Mouse (Mus musculus): ENCODE results near the gene Zbed5. TPM values are rescaled to one million over a fixed set of nuclear protein-coding genes. Genes with fewer than 3 reads are reported as not detected.
"Not testable (repeated sequence)": the region's sequence is repeated elsewhere in the genome, so short reads cannot be mapped to it uniquely, and the experiment has no call there.

Zbed5 gene
- polyA plus RNA-seq, 1 experiment from 2014 or later = 5.6 TPM

- H3K4me1 ChIP-seq = peaks cover 21% of the 10 kb centered on the region
- under 1% methylated on average over 51 of the region's 82 CpGs for WGBS
- peak; percentile 50 for DNase-seq (ENCODE audit: extremely low spot score, low spot score)
- peak overlapping the region; percentile 94 for H3K4me3 ChIP-seq
- peaks cover 21% of the 10 kb centered on the region for H3K36me3 ChIP-seq (replicated peaks)
- H3K27me3 ChIP-seq (ENCODE audit: poor library complexity, severe bottlenecking); H3K9me3 ChIP-seq: not testable (repeated sequence)
- H3K27ac ChIP-seq = peak overlapping the region; percentile 92
Measured at GRCm38 (mm10) chr5:129942073-129942939, 46.8 kb downstream of the Zbed5 start.

- H3K27me3 ChIP-seq (ENCODE audit: poor library complexity, severe bottlenecking) = no peaks in the 10 kb centered on the region
- H3K4me1 ChIP-seq = peaks cover 19% of the 10 kb centered on the region
- peaks cover 31% of the 10 kb centered on the region for H3K36me3 ChIP-seq (replicated peaks)
- WGBS = 88% methylated on average over 1 of the region's 1 CpGs
- no peaks in the 10 kb centered on the region for H3K9me3 ChIP-seq
- H3K4me3 ChIP-seq = peak overlapping the region; percentile 94
- H3K27ac ChIP-seq = no peak overlapping the region
- DNase-seq (ENCODE audit: extremely low spot score, low spot score) = no peak
Measured at GRCm38 (mm10) chr5:129943402-129943801, 47.9 kb downstream of the Zbed5 start.

GRCm38 (mm10) chr5:129947528-129948033 lies 52.1 kb downstream of the Zbed5 start:
- WGBS = 94% methylated on average over 2 of the region's 2 CpGs
- DNase-seq (ENCODE audit: extremely low spot score, low spot score) = no peak
- no peak overlapping the region for H3K4me3 ChIP-seq
- no peaks in the 10 kb centered on the region for H3K27me3 ChIP-seq (ENCODE audit: poor library complexity, severe bottlenecking)
- no peaks in the 10 kb centered on the region for H3K9me3 ChIP-seq
- H3K4me1 ChIP-seq = peaks cover 12% of the 10 kb centered on the region
- peaks cover 45% of the 10 kb centered on the region for H3K36me3 ChIP-seq (replicated peaks)
- no peak overlapping the region for H3K27ac ChIP-seq

- no peak overlapping the region for H3K27ac ChIP-seq
- no peaks in the 10 kb centered on the region for H3K9me3 ChIP-seq
- H3K36me3 ChIP-seq (replicated peaks) = peaks cover 31% of the 10 kb centered on the region
- no peak overlapping the region for H3K4me3 ChIP-seq
- no peaks in the 10 kb centered on the region for H3K4me1 ChIP-seq
- no peaks in the 10 kb centered on the region for H3K27me3 ChIP-seq (ENCODE audit: poor library complexity, severe bottlenecking)
- no peak for DNase-seq (ENCODE audit: extremely low spot score, low spot score)
- 93% methylated on average over 4 of the region's 4 CpGs for WGBS
Measured at GRCm38 (mm10) chr5:129952143-129952542, 56.6 kb downstream of the Zbed5 start.

Other genes starting within 250 kb of the Zbed5 start
- 5.9 and 6.6 TPM in 2 replicates for gene Zfp11, start 225.6 kb upstream of the Zbed5 start, polyA plus RNA-seq (2016; fragmentation: Nextera tagmentation; extraction: Ambion mirVana)
- gene Sept14, start 187.2 kb upstream of the Zbed5 start, polyA plus RNA-seq (2016; fragmentation: Nextera tagmentation; extraction: Ambion mirVana) = not detected in 2 replicates
- 173 and 181 TPM in 2 replicates for gene Mrps17, start 180.2 kb upstream of the Zbed5 start, polyA plus RNA-seq (2016; fragmentation: Nextera tagmentation; extraction: Ambion mirVana)
- 75.9 and 79.4 TPM in 2 replicates for gene Nipsnap2, start 170.7 kb upstream of the Zbed5 start, polyA plus RNA-seq (2016; fragmentation: Nextera tagmentation; extraction: Ambion mirVana)
- gene Psph, start 108.3 kb upstream of the Zbed5 start, polyA plus RNA-seq (2016; fragmentation: Nextera tagmentation; extraction: Ambion mirVana) = 42.1 and 44.9 TPM in 2 replicates
- 42.2 and 46.3 TPM in 2 replicates for gene Sumf2, start 48.7 kb upstream of the Zbed5 start, polyA plus RNA-seq (2016; fragmentation: Nextera tagmentation; extraction: Ambion mirVana)
- 1,073 and 1,078 TPM in 2 replicates for gene Chchd2, start 8.3 kb upstream of the Zbed5 start, polyA plus RNA-seq (2016; fragmentation: Nextera tagmentation; extraction: Ambion mirVana)
- gene Phkg1, start 2.8 kb downstream of the Zbed5 start, polyA plus RNA-seq (2016; fragmentation: Nextera tagmentation; extraction: Ambion mirVana) = 0.15 and 0.26 TPM in 2 replicates
- 3.3 and 4.9 TPM in 2 replicates for gene Nupr1l, start 12.8 kb downstream of the Zbed5 start, polyA plus RNA-seq (2016; fragmentation: Nextera tagmentation; extraction: Ambion mirVana)
- gene Vkorc1l1, start 46.2 kb downstream of the Zbed5 start, polyA plus RNA-seq (2016; fragmentation: Nextera tagmentation; extraction: Ambion mirVana) = 33.0 and 33.4 TPM in 2 replicates
- gene Gusb, start 107.3 kb downstream of the Zbed5 start, polyA plus RNA-seq (2016; fragmentation: Nextera tagmentation; extraction: Ambion mirVana) = 32.2 and 35.6 TPM in 2 replicates
- gene Asl, start 133.5 kb downstream of the Zbed5 start, polyA plus RNA-seq (2016; fragmentation: Nextera tagmentation; extraction: Ambion mirVana) = 33.2 and 36.6 TPM in 2 replicates
- 61.3 and 64.0 TPM in 2 replicates for gene Crcp, start 133.6 kb downstream of the Zbed5 start, polyA plus RNA-seq (2016; fragmentation: Nextera tagmentation; extraction: Ambion mirVana)
- 54.9 and 57.0 TPM in 2 replicates for gene Tpst1, start 177.6 kb downstream of the Zbed5 start, polyA plus RNA-seq (2016; fragmentation: Nextera tagmentation; extraction: Ambion mirVana)
- 3.6 and 3.9 TPM in 2 replicates for gene Kctd7, start 249.1 kb downstream of the Zbed5 start, polyA plus RNA-seq (2016; fragmentation: Nextera tagmentation; extraction: Ambion mirVana)

Measured in forebrain, embryonic 10.5 days (tissue).